Mouse (Mus musculus) brain, embryonic 14.5 days (tissue): ENCODE measurements at regions not wholly inside any gene's neighbourhood (a gene's known extent, or its start where the extent isn't known, plus 50 kb on each side); places are given as distances from the start of the nearest gene placed in this dataset.

Source experiments
- CTCF ChIP-seq: fragments of 200-500 bp; IDR thresholded peaks from 2 replicates; pipeline ENCODE4 v1.5.1; 2012; ENCODE audit warnings: inconsistent platforms, mild to moderate bottlenecking, moderate library complexity, borderline replicate concordance; ENCODE audit not compliant: insufficient read depth, insufficient read length; ENCODE audit errors: extremely low read depth
- POLR2A ChIP-seq: fragments of 200-500 bp; IDR thresholded peaks from 2 replicates; pipeline ENCODE4 v1.6.1; 2012; ENCODE audit warnings: mild to moderate bottlenecking, inconsistent platforms, borderline replicate concordance; ENCODE audit not compliant: poor library complexity, insufficient read depth, insufficient read length, severe bottlenecking; ENCODE audit errors: extremely low read depth

DNA sequence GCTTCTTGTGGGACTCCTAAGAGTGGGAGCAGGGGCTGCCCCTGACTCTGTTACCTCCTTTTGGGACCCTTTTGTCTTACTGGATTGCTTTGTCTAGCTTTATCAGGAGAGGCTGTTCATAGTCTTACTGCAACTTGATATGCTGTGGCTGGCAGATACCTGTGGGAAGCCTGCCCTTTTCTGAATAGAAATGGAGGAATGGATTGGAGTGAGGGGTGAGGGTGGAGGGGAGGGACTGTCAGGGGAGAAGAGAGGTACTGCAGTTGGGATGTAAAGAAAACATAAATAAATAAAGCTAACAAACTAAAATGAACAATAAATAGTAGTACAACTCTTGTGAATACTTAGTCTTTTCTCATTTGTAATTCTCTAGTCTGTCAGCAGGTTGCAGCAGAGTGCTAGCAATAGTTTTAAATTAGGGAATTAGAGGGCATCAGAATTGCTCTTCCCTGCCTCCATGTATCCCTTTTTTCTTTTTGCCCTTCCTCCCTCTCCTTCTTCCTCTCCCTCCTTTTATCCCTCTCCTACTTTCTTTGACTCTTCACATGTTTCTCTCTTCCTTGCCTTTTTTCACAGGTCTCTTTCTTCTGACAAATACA lies 72.0 kb upstream of the Dock10 start:
- peak; percentile 36 for TF ChIP-seq CTCF
- TF ChIP-seq POLR2A = no peak
